Mouse (Mus musculus): Measurements from ENCODE around the gene Gsdmc3.
"Not testable (repeated sequence)": the region's sequence is repeated elsewhere in the genome, so short reads cannot be mapped to it uniquely, and the experiment has no call there.

Gene Gsdmc3

DNA sequence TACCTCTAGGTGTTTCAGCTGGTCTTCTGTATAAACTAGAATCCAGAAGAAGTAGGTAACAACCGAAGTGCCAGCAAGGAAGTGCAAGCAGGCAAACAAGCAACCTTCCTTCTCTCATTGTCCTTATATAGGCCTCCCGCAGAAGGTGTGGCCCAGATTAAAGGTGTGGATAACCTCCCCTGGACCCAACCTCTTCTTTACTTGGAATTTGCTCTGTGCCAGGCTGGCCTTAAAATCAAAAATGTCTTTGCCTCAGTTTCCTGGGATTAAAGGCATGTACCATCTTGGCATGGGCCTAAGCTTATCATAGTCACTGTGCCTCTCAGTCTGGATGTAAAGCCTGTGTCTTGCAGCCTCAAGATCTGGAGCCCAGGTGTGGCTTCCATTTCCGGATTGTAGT lies at the start of gene Gsdmc3:
TSS of gene Gsdmc3 (minus strand) at position 101 of the 400 bp plus-strand sequence.
- DNase-seq (ENCODE audit: low spot score) = not testable (repeated sequence)

DNA sequence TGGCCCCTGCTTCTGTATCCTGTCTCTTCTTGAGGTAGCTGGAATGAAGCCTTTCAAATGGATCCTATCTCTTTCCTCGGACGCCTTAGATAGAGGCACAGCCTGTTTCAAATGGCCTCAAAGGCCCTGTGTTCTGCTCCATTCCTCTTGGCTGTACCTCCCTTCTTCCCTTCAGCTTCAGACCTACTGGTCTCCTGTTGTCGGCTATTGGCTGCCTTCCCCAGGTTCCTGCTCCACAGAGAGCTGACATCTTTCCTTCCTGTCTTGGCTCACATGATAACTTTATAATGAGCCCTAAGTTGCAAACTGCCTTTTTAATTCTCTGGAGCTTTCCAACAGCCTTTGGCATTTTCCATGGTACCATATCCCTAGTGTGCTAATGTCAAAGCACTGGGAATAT lies 47.8 kb upstream of the Gsdmc3 start:
- no peak for DNase-seq (ENCODE audit: low spot score)

DNA sequence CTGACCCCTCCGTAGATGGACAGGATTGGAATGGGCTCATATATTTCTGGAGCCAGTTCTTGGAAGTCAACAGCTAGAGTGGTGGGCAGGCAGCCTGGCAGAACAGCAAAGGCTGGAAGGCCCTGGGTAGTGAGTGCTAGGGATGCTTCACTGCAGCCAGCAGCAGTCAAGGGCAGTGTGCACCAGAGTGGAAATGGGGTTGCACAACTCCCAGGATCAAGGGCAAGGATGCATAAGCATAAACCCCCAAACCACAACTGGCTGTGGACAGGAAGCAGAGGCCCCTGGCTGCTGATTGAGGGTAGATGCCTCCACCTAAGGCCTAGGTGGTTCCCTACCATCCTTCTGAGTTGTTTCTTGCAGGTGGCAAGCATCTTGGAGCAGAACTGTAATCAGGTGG lies 46.1 kb upstream of the Gsdmc3 start:
- DNase-seq (ENCODE audit: low spot score) = no peak

DNA sequence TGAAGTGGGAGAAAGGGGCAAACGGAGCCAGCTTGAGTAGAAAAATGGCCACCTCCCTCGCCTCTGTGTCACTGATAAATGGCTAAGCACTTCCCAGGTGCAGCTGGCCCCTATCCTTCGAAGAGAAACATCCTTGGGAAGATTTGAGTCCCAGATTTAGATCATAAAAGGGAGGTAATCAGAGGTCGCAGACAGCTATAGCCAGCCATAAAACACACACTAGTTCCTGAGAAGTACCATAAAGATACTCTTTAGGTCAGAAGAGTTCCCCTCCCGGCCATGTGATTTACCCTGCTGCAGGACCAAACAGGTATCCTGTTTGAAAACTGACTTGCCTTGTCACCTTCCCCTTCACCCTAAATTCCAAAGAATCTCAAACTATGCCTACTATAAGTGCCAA lies 43.3 kb upstream of the Gsdmc3 start:
- DNase-seq (ENCODE audit: low spot score) = not testable (repeated sequence)

DNA sequence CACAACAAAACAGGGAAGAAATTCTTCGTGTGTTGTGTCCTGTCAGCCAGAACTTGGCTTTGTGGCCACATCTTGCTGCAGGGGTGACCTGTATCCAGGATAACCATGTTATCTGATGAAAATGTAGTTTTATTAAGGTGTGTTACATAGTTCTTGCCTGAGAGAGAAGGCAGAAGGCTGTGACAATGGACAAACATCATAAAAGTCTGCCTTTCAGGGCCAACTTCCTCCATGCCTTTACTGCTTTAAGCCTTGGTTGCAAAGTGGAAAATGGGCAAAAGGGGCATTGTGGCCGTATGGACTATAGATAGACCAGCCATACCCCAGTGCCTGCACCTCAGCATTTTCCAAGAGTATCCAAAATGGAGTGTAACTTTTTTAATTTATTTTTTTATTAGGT lies 41.4 kb upstream of the Gsdmc3 start:
- DNase-seq (ENCODE audit: low spot score) = not testable (repeated sequence)

DNA sequence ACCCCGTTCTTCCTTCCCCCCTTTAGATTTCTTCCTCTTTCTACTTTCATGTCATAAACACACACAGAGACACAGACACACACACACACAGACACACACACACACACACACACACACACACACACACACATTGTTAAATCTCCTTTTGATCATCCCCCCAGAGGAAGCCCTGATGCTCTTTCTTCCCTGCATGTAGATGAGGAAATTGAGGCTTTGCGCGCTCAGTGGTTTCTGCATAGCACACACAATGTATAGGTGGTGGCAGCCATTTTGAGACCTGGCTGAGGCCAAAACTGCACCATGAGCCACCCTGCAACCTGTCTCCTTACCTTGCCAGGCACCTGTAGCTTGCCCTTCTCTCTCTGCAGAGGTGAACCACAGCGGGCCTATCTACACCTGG lies 38.2 kb upstream of the Gsdmc3 start:
- DNase-seq (ENCODE audit: low spot score) = not testable (repeated sequence)

DNA sequence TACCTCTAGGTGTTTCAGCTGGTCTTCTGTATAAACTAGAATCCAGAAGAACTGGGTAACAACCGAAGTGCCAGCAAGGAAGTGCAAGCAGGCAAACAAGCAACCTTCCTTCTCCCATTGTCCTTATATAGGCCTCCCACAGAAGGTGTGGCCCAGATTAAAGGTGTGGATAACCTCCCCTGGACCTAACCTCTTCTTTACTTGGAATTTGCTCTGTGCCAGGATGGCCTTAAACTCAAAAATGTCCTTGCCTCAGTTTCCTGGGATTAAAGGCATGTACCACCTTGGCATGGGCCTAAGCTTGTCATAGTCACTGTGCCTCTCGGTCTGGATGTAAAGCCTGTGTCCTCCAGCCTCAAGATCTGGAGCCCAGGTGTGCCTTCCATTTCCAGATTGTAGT lies 33.8 kb upstream of the Gsdmc3 start, which contains the start of gene Gsdmc4:
TSS of gene Gsdmc4 (minus strand) at position 101 of the 400 bp plus-strand sequence.
- not testable (repeated sequence) for DNase-seq (ENCODE audit: low spot score)

DNA sequence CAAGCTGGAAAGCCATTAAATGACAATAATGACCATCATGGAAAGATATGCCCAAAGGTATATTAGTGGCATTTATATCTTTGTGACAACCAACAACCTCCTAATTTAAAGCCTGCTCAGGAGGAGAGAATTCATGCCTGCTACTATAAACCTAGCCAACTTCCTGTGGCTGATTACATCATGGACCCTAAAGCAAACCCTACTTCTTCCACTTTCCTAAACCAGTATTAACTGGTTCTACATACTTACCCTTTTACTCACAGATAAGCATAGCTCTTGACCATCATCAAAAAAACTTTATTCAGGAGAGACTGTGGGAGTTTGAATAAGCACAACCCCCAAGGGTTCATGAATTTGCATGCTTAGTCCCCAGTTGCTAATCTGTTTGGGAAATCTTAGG lies 31.5 kb upstream of the Gsdmc3 start:
- not testable (repeated sequence) for DNase-seq (ENCODE audit: low spot score)

DNA sequence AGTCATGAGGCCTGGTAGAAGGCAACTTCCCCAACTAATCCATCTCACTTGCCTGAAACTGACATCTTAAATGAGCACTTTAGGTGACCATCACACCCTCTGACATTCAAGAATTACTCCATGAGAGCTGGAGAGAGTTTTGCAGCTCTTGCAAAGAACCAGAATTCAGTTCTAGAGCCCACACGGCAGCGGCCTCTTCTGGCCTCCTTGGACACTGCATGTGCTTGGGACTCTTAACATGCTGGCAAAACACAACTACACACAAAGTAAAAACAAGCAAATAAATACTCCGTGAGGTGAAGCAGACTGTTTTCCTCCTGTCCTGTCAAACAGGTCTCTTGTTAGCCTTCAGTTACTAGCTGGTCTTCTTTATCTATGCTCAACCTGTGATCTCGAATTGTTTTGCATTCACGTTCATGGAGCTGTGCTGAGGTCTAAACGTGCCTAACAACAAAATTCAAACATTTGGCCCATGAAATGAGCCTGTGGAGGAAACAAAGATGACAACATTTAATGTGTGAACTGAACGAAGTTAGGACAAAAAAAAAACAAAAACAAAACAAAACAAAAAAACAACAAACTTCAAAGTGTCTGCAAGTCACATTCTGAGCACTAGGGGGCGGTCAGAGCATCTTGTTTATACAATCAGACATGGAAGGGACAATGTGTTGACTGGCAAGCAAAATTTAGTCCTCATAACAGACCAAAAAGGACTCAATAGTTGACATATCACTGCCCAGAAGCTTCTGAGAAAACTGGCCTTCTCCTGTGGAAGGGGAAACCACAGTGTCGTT lies 17.4 kb upstream of the Gsdmc3 start:
- DNase-seq (ENCODE audit: low spot score) = peak; percentile 2

DNA sequence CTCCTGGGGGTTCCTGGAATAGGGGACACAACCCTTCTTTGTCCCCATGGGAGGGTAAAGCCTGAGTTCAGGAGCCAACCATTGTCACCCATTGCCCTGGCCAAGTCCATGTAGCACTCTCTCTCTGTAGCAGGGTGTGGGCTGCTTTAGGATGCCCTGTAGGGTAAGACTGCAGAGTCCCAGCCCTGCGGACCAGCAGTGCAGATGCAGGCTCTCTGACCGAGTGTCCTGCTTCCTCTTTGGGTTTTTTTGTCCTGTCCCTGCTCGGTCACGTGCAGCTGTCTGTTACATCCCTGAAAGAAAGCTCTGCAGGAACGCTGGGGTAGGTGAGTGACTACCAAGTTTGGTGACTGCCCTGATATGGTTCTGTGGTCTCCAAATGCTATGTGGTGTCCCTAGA lies 10.1 kb upstream of the Gsdmc3 start:
- DNase-seq (ENCODE audit: low spot score) = not testable (repeated sequence)

DNA sequence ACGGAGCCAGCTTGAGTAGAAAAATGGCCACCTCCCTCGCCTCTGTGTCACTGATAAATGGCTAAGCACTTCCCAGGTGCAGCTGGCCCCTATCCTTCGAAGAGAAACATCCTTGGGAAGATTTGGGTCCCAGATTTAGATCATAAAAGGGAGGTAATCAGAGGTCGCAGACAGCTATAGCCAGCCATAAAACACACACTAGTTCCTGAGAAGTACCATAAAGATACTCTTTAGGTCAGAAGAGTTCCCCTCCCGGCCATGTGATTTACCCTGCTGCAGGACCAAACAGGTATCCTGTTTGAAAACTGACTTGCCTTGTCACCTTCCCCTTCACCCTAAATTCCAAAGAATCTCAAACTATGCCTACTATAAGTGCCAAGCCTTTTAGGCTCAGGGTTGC lies 9.6 kb upstream of the Gsdmc3 start:
- not testable (repeated sequence) for DNase-seq (ENCODE audit: low spot score)

DNA sequence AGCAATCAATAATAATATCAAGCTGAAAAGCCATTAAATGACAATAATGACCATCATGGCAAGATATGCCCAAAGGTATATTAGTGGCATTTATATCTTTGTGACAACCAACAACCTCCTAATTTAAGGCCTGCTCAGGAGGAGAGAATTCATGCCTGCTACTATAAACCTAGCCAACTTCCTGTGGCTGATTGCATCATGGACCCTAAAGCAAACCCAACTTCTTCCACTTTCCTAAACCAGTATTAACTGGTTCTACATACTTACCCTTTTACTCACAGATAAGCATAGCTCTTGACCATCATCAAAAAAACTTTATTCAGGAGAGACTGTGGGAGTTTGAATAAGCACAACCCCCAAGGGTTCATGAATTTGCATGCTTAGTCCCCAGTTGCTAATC lies 2.2 kb downstream of the Gsdmc3 start:
- DNase-seq (ENCODE audit: low spot score) = not testable (repeated sequence)

DNA sequence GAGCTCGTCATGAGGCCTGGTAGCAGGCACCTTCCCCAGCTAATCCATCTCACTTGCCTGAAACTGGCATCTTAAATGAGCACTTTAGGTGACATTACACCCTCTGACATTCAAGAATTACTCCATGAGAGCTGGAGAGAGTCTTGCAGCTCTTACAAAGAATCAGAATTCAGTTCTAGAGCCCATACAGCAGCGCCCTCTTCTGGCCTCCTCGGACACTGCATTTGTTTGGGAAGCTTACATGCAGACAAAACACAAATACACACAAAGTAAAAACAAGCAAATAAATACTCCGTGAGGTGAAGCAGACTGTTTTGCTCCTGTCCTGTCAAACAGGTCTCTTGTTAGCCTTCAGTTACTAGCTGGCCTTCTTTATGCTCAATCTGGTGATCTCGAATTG lies 16.4 kb downstream of the Gsdmc3 start:
- DNase-seq (ENCODE audit: low spot score) = not testable (repeated sequence)

Measured in lung, postnatal 25 days (tissue).